Mouse (Mus musculus): ENCODE data around the gene Daam1.

DNA sequence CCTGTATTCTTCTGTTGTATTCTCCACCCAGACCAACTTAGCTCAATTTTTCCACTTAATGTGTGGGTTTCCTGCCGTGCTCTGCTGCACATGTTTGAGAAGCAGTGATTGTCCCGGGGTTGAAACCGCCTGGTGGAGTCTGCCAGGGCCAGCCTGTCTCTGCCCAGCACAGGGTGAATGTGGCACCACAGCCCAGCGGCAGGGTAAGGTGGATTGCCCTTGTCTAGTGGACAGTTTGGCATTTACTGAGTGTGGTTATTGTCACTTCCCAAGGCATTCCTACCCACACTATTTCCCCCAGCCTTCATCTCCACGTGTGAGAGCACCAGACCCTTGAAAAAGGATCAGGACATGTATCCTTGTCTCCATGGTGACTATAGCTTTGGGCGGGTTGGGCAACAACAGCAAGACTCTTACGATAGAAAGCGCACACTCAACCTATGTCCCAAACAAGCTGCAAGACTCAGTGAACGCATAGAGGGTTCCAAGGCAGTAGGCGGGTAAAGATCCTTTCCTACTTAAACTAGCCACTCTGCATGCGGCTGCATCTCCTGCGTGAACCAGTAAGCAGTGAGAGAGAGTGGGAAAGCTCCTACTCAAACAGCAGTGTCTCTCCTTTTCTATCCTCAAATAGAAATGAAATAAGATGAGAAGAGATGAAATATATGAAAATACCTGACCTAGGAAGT is 139.2 kb downstream of the Daam1 start:
- TF ChIP-seq CTCF (IDR thresholded peaks at IDR 0.05; ENCODE audit: low read depth, low read length) (no peak), POLR2A (IDR thresholded peaks at IDR 0.05; ENCODE audit: borderline replicate concordance, low read depth, low read length) (no peak)
